Mouse (Mus musculus) lung, postnatal 14 days (tissue): ENCODE measurements at regions not wholly inside any gene's neighbourhood (a gene's known extent, or its start where the extent isn't known, plus 50 kb on each side); places are given as distances from the start of the nearest gene placed in this dataset.

Experiments
- DNase-seq: peaks from one replicate; pipeline ENCODE4 v3.0.0; 2021

GRCm38 (mm10) chr2:48634456-48635174, 179.3 kb upstream of the Acvr2a start:
- DNase-seq, result peak; percentile 6

GRCm38 (mm10) chr2:48636108-48636507, 177.8 kb upstream of the Acvr2a start:
- no peak for DNase-seq

GRCm38 (mm10) chr2:48644114-48644513, 169.8 kb upstream of the Acvr2a start:
- DNase-seq, result no peak

- no peak for DNase-seq
Measured at GRCm38 (mm10) chr2:48650281-48650680, 163.6 kb upstream of the Acvr2a start.

GRCm38 (mm10) chr2:48661222-48661621, 152.7 kb upstream of the Acvr2a start:
- DNase-seq, result no peak

GRCm38 (mm10) chr2:48665103-48665502, 148.8 kb upstream of the Acvr2a start:
- no peak for DNase-seq

GRCm38 (mm10) chr2:48689098-48689497, 124.8 kb upstream of the Acvr2a start:
- DNase-seq, result no peak

GRCm38 (mm10) chr2:48694509-48694908, 119.4 kb upstream of the Acvr2a start:
- no peak for DNase-seq

- DNase-seq, result peak; percentile 24
Measured at GRCm38 (mm10) chr2:48700886-48701285, 113.0 kb upstream of the Acvr2a start.

GRCm38 (mm10) chr2:48705103-48705804, 108.7 kb upstream of the Acvr2a start:
- DNase-seq, result no peak

- DNase-seq, result no peak
Measured at GRCm38 (mm10) chr2:48705805-48706150, 108.1 kb upstream of the Acvr2a start.

- DNase-seq, result peak; percentile 0
Measured at GRCm38 (mm10) chr2:48706188-48706587, 107.7 kb upstream of the Acvr2a start.

- DNase-seq, result no peak
Measured at GRCm38 (mm10) chr2:48716206-48716605, 97.7 kb upstream of the Acvr2a start.

GRCm38 (mm10) chr2:48717770-48718169, 96.1 kb upstream of the Acvr2a start:
- no peak for DNase-seq

GRCm38 (mm10) chr2:48718261-48718660, 95.6 kb upstream of the Acvr2a start:
- DNase-seq, result no peak

- peak; percentile 3 for DNase-seq
Measured at GRCm38 (mm10) chr2:48730780-48731179, 83.1 kb upstream of the Acvr2a start.

- no peak for DNase-seq
Measured at GRCm38 (mm10) chr2:48733936-48734335, 80.0 kb upstream of the Acvr2a start.

- peak; percentile 37 for DNase-seq
Measured at GRCm38 (mm10) chr2:48734521-48734920, 79.4 kb upstream of the Acvr2a start.

- no peak for DNase-seq
Measured at GRCm38 (mm10) chr2:48736312-48736711, 77.6 kb upstream of the Acvr2a start.
